Comparison of ENCODE assay signal across 21 mouse cellular contexts in genomic region chr17:8728646-8729045, GRCm38 (mm10).
DNase-seq lines count a peak whose midpoint lies in the region; ATAC-seq and TF ChIP-seq lines count a peak whose summit lies in the region.
"Had no signal": no experiment of that assay in that cellular context is flagged by ENCODE, and none has a peak within 500 bp of the region (broad histone marks: within the 10 kb centered on the region; RNA-seq: fewer than 3 reads in every experiment).

No protein-coding gene starts in this region.

- H3K4me3 ChIP-seq in kidney, postnatal 0 days (replicated peaks; ENCODE audit: low read depth, low read length): no peak overlapping the region
- H3K4me3 ChIP-seq in kidney, embryonic 16.5 days (ENCODE audit: low read length): no peak overlapping the region
- H3K4me3 ChIP-seq: embryonic facial prominence, embryonic 10.5 days; forebrain, embryonic 15.5 days; heart, embryonic 13.5 days; hindbrain, embryonic 13.5 days; limb, embryonic 15.5 days; liver, embryonic 15.5 days had no signal

- ATAC-seq in kidney, postnatal 0 days (replicated peaks; ENCODE audit: low FRiP score, low read depth): no peak; the same call in 1 of the 2 replicates
- ATAC-seq in kidney, embryonic 16.5 days (ENCODE audit: low FRiP score, low TSS enrichment): no peak
- ATAC-seq: forebrain, embryonic 15.5 days had no signal

- H3K27ac ChIP-seq in kidney, postnatal 0 days: no peak overlapping the region
- H3K27ac ChIP-seq in kidney, embryonic 16.5 days (ENCODE audit: low read length): no peak overlapping the region
- H3K27ac ChIP-seq: embryonic facial prominence, embryonic 10.5 days; forebrain, embryonic 15.5 days; heart, embryonic 13.5 days; hindbrain, embryonic 13.5 days; limb, embryonic 15.5 days; liver, embryonic 15.5 days had no signal

- no peaks in the 10 kb centered on the region for H3K9me3 ChIP-seq in kidney, postnatal 0 days (replicated peaks; ENCODE audit: low read length)
- H3K9me3 ChIP-seq in kidney, embryonic 16.5 days (ENCODE audit: low read length): no peaks in the 10 kb centered on the region
- H3K9me3 ChIP-seq: embryonic facial prominence, embryonic 10.5 days; forebrain, embryonic 15.5 days; heart, embryonic 13.5 days; hindbrain, embryonic 13.5 days; limb, embryonic 15.5 days; liver, embryonic 15.5 days had no signal

- DNase-seq in adrenal gland, postnatal 10 days: peak; percentile 14
- no peak for DNase-seq in adrenal gland, adult 2 months
- peak; percentile 10 for DNase-seq in kidney, postnatal 0 days (ENCODE audit: low spot score)
- peak; percentile 8 to 10 for DNase-seq in spleen, postnatal 36 days (ENCODE audit: low spot score in 2 of 2)
- DNase-seq in spleen, postnatal 14 days (ENCODE audit: low spot score in 2 of 2): no peak
- DNase-seq in R1 (ENCODE audit: low read depth, low spot score): peak; percentile 25
- DNase-seq in right cerebral cortex, postnatal 36 days (ENCODE audit: low spot score in 2 of 2): no peak
- DNase-seq: adrenal gland, adult 8-10 months; cerebellum, adult 8-10 months; cerebellum, postnatal 36 days; heart, postnatal 14 days; kidney, adult 11 months; left cerebral cortex, postnatal 4 days had no signal

- WGBS in kidney, postnatal 0 days: 40% methylated on average over 7 of the region's 7 CpGs
- WGBS in kidney, embryonic 16.5 days: 43% methylated on average over 7 of the region's 7 CpGs

- H3K9ac ChIP-seq in kidney, postnatal 0 days (ENCODE audit: low read depth, low read length): no peak overlapping the region
- H3K9ac ChIP-seq in kidney, embryonic 16.5 days (replicated peaks; ENCODE audit: low read length): no peak overlapping the region
- H3K9ac ChIP-seq: forebrain, embryonic 15.5 days; heart, embryonic 13.5 days; hindbrain, embryonic 13.5 days; limb, embryonic 15.5 days; liver, embryonic 15.5 days had no signal

- TF ChIP-seq CTCF in kidney, postnatal 0 days (IDR thresholded peaks at IDR 0.05; ENCODE audit: low read depth): no peak

- H3K27me3 ChIP-seq in kidney, postnatal 0 days (ENCODE audit: insufficient read depth, low read length): no peaks in the 10 kb centered on the region
- no peaks in the 10 kb centered on the region for H3K27me3 ChIP-seq in kidney, embryonic 16.5 days (ENCODE audit: insufficient read depth, low read length)
- H3K27me3 ChIP-seq: forebrain, embryonic 15.5 days; hindbrain, embryonic 13.5 days; limb, embryonic 15.5 days; liver, embryonic 15.5 days had no signal

- no peak overlapping the region for H3K4me2 ChIP-seq in kidney, postnatal 0 days (ENCODE audit: low read length)
- H3K4me2 ChIP-seq in kidney, embryonic 16.5 days (replicated peaks; ENCODE audit: low read depth, low read length): no peak overlapping the region
- H3K4me2 ChIP-seq: forebrain, embryonic 15.5 days; heart, embryonic 13.5 days; hindbrain, embryonic 13.5 days; limb, embryonic 15.5 days; liver, embryonic 15.5 days; midbrain, embryonic 11.5 days had no signal

- H3K4me1 ChIP-seq in kidney, postnatal 0 days (replicated peaks; ENCODE audit: insufficient read depth, low read length): 0 out of 2 replicates have a peak, but pooled peaks cover 3% of the 10 kb centered on the region
- no peaks in the 10 kb centered on the region for H3K4me1 ChIP-seq in kidney, embryonic 16.5 days (ENCODE audit: insufficient read depth, low read length)
- H3K4me1 ChIP-seq: embryonic facial prominence, embryonic 10.5 days; forebrain, embryonic 15.5 days; heart, embryonic 13.5 days; hindbrain, embryonic 13.5 days; limb, embryonic 15.5 days; liver, embryonic 15.5 days had no signal

- no peaks in the 10 kb centered on the region for H3K36me3 ChIP-seq in kidney, postnatal 0 days (ENCODE audit: insufficient read depth, low read length)
- H3K36me3 ChIP-seq in kidney, embryonic 16.5 days (ENCODE audit: insufficient read depth, low read length): no peaks in the 10 kb centered on the region
- H3K36me3 ChIP-seq: embryonic facial prominence, embryonic 10.5 days; forebrain, embryonic 15.5 days; heart, embryonic 13.5 days; hindbrain, embryonic 13.5 days; limb, embryonic 15.5 days; liver, embryonic 15.5 days had no signal

Comparison
In these comparisons a context has a peak if more than half of its experiments do, and no peak if none do; other contexts are left out.
1. DNase-seq: peak in adrenal gland, postnatal 10 days (single experiment), kidney, postnatal 0 days (single experiment), spleen, postnatal 36 days (2 of 2) and R1 (single experiment); none in adrenal gland, adult 2 months (single experiment), spleen, postnatal 14 days (0 of 2) and right cerebral cortex, postnatal 36 days (0 of 2).